Mouse (Mus musculus) left cerebral cortex, adult 2 months (tissue): ENCODE results near the gene Gm9922. TPM values are rescaled to one million over a fixed set of nuclear protein-coding genes. Genes with fewer than 3 reads are reported as not detected.
A peak's percentile ranks its signal among the peaks of the same experiment; 100 is the strongest.

Source experiments
- DNase-seq, 2 experiments: peaks; one replicate each; pipeline ENCODE4 v3.0.0; 2021 to 2022; ENCODE audit warnings: low spot score in 2 of 2, mixed read lengths in 1 of 2; ENCODE audit errors: extremely low spot score in 1 of 2
- H3K27ac ChIP-seq: fragments of 200-600 bp; 2 replicates; pipeline ENCODE4 v1.8.1; 2022
- H3K4me3 ChIP-seq: fragments of 200-600 bp; 2 replicates; pipeline ENCODE4 v1.8.1; 2022
- CTCF ChIP-seq: fragments of 200-600 bp; IDR thresholded peaks from 2 replicates; pipeline ENCODE4 v1.8.1; 2022; ENCODE audit warnings: antibody characterized with exemption, mild to moderate bottlenecking, moderate library complexity
- intact Hi-C: fragments of 180-260 bp; cut with DNase I; formaldehyde crosslinking; loops from one replicate; pipeline ENCODE4 v1.15.1; 2025
- long read RNA-seq, 2 experiments: library from polyadenylated mRNA; stranded (forward); transcript quantifications; one replicate each; pipeline ENCODE4 v2.0.0; 2021; ENCODE audit warnings: borderline mapping rate in 2 of 2
- total RNA-seq, 2 experiments: library from RNA; stranded (reverse); gene quantifications; 2 replicates each; pipeline ENCODE4 v1.2.3; 2021

The Gm9922 gene
- total RNA-seq = not detected
- long read RNA-seq, experiment 1 = 0 reads
- long read RNA-seq, experiment 2 = 0 reads

DNA sequence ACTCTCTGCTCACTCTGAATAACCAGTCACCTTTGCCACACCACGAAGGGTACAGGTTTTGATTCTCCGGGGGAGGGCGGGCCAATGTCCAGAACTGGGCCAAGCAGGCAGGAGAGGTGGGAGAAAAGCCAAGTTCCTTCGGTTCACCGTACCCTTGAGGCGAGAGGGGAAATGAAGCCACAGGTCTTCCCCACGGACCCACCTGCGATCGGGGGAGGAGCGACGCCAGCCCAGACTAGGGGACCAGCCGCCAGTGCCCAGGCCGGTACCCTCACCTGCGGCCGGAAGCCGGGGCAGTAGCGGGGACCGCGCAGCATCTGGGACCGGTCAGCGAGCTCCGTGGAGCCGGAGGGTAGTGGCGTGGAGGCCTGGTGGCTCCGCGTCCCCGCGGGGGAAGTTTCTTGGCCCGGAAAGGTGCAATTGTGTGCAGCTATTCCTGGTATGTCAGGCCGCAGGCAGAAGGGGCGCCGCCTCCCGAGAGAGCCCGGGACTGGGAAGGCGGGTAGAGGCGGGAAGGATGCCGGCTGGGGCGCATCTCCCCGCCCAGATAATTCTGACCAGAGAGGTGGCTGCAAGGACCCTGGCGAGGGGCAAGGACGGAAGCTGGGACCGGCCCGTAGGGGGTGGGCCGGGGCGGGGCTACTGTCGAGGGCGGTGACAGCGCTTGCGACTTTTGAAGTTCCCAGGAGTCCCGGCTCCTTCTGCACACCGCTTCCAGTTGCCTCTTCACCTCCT, at the start of gene Gm9922, which contains the start of gene Lmo7:
Gm9922 (minus strand) TSS at position 578 of the 735 bp plus-strand sequence.
Lmo7 (plus strand) TSS at position 721 of the 735 bp plus-strand sequence.
- intact Hi-C loops = no loop called here
- no peak; the same call in 1 of the 2 replicates for TF ChIP-seq CTCF
- H3K27ac ChIP-seq = no peak within 1 kb of the TSS
- peak; percentile 30 to 39 for DNase-seq
- H3K4me3 ChIP-seq = peak within 1 kb of the TSS; percentile 51

DNA sequence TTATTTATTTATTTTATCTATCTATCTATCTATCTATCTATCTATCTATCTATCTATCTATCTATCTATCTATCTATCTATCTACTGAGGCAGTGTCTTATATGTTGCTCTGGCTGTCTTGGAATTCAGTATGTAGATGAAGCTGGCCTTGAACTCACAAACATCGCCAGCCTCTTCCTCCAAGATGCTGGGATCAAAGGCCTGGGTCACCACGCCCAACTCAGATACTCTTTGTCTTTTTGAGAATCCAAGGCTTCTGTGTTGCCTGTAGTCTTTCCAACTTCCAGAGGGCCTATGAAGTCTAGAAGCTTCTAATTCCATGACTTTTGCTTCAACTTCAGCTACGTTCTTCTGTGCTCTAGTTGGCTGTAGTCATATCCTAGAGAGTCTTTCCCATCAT, 48.8 kb upstream of the Gm9922 start:
- DNase-seq = no peak
- intact Hi-C loops = no loop called here
- H3K27ac ChIP-seq = no peak overlapping the region
- no peak overlapping the region for H3K4me3 ChIP-seq
- TF ChIP-seq CTCF = no peak

DNA sequence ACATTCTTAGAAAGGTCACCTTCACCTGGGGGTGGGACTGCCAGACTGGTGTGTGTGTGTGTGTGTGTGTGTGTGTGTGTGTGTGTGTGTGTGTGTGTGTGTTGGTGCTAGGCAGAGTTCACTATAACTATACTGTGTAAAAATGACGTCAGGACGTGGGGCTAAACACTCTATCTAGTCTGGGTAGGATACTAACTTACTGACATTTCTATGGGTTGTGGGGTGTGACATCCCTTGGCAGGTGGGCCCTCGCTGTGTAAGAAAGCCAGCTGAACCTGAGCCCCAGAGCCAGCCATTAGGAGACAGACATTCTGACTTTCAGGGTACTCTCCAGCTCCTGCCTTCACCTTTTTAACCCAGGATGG, 47.5 kb upstream of the Gm9922 start:
- no peak overlapping the region for H3K4me3 ChIP-seq
- intact Hi-C loops = no loop called here
- H3K27ac ChIP-seq = no peak overlapping the region
- no peak for DNase-seq
- no peak for TF ChIP-seq CTCF

DNA sequence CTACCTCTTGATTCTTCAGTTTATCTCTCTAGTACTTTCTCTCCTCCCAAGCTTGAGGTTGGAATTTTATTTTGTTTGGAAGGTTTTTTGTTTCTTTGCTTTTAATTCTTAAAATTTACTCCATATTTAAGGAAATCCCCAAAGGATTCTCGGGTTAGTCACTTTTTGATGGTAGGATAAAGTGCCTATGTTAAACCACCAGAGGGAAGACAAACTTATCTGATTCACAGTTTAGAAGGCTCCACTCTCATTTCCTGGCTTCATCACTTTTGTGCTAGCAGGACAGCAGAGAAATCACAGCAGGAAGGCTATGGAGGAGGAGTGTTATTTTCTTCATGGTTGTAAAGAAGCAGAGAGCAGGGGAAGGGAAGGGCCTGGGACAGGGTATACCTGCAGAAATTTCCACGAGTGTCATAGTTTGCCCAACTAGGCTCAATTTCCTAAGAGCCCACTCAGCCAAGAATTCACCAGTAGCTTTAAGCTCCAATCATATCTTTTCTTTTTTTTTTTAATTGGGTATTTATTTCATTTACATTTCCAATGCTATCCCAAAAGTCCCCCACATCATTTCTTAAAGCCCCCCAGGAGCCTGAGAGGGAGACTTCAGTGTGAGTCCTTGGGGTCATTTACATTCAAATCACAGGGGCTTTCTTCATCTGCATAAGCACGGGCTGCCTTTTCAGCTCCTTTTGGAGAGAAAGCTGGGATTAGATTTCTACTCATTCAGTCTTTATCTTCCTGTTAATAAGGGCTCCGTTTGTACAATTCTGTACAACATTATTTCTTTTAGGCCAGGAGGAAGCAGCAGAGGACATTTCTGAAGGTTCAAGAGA, 46.9 kb upstream of the Gm9922 start:
- TF ChIP-seq CTCF = no peak; the same call in 1 of the 2 replicates
- Histone ChIP-seq H3K4me3 (no peak overlapping the region), H3K27ac (no peak overlapping the region)
- intact Hi-C loops = no loop called here
- no peak for DNase-seq

DNA sequence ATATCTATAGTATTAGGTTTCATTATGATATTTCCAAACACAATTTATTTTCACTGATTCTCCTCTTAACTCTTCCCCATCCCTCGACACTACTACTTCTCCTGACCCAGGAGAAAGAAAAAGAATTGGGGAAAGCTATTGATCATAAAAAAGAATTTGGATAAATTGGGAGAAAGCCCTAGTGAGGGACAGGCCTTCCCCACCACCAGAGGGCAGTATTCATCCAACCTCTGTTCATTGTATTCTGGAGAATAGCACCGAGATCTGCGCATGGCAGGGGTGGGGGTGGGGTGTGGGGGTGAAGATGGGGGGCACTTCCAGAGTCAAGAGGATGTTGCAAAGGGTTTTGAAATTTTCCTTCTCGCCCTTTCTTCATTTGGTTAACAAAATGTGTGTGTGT, 45.0 kb upstream of the Gm9922 start:
- TF ChIP-seq CTCF = peak; percentile 62
- no peak overlapping the region for H3K27ac ChIP-seq
- no peak for DNase-seq
- no peak overlapping the region for H3K4me3 ChIP-seq
- intact Hi-C loops = no loop called here

DNA sequence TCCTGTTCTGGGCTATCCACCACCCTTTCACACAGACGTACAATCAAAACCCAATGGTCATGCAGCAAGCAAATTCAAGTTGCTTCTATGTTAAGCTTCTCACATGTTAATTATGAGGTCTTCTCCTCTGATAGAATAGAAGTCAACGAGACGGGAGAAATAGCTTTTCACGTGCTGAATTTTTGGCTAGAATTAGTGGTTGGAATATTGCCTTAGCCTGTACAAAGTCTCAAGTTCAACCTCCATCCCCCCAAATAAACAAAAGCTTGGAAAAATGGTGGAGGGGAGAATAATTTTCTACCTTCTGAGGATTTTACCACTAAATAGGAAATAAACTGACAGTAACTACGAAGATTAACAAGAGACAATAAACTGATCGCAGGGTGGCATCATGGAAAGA, 42.1 kb upstream of the Gm9922 start:
- intact Hi-C loops = no loop called here
- H3K4me3 ChIP-seq = no peak overlapping the region
- TF ChIP-seq CTCF = no peak

DNA sequence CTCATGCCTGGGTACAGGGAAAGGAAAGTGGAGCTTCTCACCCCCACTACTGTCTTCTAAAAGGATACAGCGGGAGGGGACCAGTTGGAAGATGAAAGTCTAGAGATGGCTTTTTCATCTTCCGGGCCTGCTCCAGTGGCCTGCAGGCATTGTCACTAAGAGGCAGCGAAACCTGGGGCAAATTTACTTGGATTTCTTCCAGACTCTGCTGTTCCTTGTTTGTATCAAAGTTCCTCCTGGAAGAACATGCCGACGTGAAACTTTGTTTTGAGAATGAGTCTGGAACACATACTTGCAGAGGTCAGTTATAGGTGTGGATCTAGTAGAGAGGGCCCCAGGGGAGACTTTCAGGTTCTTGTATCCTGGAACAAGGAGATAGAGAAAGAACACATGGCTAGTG, 41.7 kb upstream of the Gm9922 start:
- no peak overlapping the region for H3K27ac ChIP-seq
- intact Hi-C loops = no loop called here
- TF ChIP-seq CTCF = no peak
- no peak for DNase-seq
- no peak overlapping the region for H3K4me3 ChIP-seq

More for the DNA sequence above, 42.1 kb upstream of the Gm9922 start:
- no peak for DNase-seq
- no peak overlapping the region for H3K27ac ChIP-seq

DNA sequence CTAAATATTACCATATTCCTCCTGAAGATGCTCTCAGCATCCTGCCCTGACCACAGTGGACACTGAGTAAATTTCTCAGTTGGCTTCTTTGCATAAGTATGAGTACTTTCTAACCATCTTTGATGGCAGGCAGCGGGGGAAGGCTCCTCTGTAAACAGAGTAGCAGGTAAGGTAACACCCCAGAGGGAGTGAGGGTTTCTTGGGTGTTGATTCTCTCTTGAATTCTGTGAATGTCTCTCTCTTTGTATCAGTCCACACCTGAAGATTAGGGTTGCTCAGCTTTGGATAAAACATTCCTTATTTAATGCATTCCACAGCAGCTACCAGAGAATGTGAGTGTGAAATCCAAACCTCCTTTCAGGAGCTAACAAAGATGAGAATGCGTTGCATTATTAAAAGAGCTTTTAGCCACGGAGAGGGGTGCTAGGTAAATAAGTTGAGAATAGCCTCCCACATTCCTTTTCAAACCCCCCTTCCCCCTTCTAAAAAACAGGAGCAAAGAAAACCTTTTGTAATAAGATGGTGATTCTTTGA, 34.2 kb upstream of the Gm9922 start:
- no peak for TF ChIP-seq CTCF
- intact Hi-C loops = no loop called here
- H3K4me3 ChIP-seq = no peak overlapping the region

DNA sequence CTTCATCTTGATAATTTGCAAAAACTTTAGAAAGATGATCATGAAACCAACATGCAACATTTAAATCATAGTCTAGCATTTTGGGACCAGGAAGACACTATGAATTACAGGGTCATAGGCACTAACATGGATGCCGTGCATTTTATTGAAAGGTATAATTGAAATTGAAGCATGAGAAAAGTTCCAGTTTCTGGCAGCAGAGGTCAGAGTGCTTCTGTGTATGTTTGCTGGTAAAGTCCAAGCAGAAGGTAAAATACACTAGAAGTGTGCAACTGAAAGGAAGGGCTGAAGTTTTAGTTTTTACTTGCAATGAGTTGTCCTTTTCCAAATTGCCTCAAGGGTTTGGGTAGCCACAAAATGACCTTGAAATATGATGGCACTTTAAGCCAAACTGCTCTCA, 32.7 kb upstream of the Gm9922 start:
- TF ChIP-seq CTCF = peak; percentile 43
- Histone ChIP-seq H3K27ac (no peak overlapping the region), H3K4me3 (no peak overlapping the region)
- no peak for DNase-seq
- intact Hi-C loops = no loop called here

More for the DNA sequence above, 34.2 kb upstream of the Gm9922 start:
- H3K27ac ChIP-seq = no peak overlapping the region
- no peak for DNase-seq

DNA sequence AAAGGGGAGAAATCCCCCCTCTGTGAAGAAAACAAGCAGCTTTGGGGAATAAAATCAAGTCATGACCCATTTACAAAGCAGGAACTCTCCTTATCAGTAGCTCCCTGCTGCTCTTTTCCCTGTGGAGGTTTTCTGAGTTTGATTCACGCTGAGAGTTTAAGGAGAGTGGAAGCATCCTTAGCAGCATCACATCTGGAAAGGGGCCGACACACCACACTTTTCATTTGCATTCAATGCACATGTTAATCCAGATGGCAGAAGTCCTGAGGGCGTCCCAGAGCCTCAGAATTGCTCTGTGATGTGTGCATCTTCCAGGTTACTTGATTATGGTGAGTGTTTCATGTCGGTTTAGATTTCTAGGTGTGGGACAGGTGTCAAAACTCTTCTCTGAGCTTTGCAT, 25.8 kb upstream of the Gm9922 start:
- Histone ChIP-seq H3K4me3 (no peak overlapping the region), H3K27ac (no peak overlapping the region)
- DNase-seq = no peak
- intact Hi-C loops = no loop called here
- TF ChIP-seq CTCF = no peak

DNA sequence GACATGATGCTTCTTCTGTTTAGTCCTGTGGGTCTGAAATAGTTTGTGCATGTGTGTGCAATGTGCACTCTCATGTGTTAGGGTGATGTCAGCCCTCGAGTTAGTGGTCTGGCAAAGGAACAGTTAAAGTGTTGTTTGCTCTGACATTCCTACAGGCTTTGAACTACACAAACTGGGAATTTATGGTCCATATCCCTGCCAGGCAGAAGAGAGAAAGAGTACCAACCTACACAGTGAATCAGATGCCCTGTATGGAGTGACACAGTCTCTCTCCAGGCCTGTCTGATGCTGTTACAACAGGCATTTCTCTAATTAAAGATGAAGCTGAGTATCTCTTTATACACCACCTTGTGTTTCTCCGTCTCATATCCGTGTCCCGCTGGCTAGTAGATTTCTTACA, 21.3 kb upstream of the Gm9922 start:
- DNase-seq = no peak
- intact Hi-C loops = no loop called here
- Histone ChIP-seq H3K4me3 (no peak overlapping the region), H3K27ac (no peak overlapping the region)
- no peak for TF ChIP-seq CTCF

DNA sequence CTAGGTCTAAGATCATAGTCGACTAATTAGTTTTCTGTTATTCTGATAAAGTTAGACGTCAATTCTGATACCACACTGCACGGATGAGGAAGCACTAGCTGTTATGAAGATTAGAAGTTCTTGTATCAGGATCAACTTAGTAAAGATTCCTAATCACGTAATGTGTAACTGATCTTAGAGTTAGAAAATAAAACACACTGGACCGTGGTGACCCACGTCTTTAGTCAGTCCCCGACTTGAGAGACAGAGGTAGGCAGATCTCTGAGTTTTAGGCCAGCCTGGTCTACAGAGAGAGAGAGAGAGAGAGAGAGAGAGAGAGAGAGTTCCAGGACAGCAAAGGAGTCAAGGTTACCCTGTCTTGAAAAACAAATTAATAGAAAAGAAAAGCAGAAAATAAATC, 18.8 kb upstream of the Gm9922 start:
- Histone ChIP-seq H3K4me3 (no peak overlapping the region), H3K27ac (no peak overlapping the region)
- intact Hi-C loops = no loop called here
- no peak for DNase-seq
- no peak for TF ChIP-seq CTCF
